Comparison of ENCODE assay signal across 18 mouse cellular contexts in genomic region chr14:27344250-27344990, GRCm38 (mm10).
DNase-seq lines count a peak whose midpoint lies in the region; ATAC-seq and TF ChIP-seq lines count a peak whose summit lies in the region.
"Had no signal": no experiment of that assay in that cellular context is flagged by ENCODE, and none has a peak within 500 bp of the region (broad histone marks: within the 10 kb centered on the region; RNA-seq: fewer than 3 reads in every experiment).

No protein-coding gene starts in this region.

- 81% methylated on average over 4 of the region's 4 CpGs for WGBS in heart, adult 2 months
- 84% methylated on average over 4 of the region's 4 CpGs for WGBS in liver, postnatal 0 days (ENCODE audit: insufficient replicate concordance)
- WGBS in limb, embryonic 10.5 days, result 37% methylated on average over 4 of the region's 4 CpGs

- no peak overlapping the region for H3K4me3 ChIP-seq in heart, adult 2 months
- no peak overlapping the region for H3K4me3 ChIP-seq in liver, postnatal 0 days (ENCODE audit: low read depth, low read length)
- H3K4me3 ChIP-seq in limb, embryonic 10.5 days, result no peak overlapping the region
- H3K4me3 ChIP-seq: embryonic facial prominence, embryonic 13.5 days; midbrain, embryonic 13.5 days had no signal

- DNase-seq in heart, adult 2 months, result no peak
- DNase-seq in heart, adult 9 months (ENCODE audit: low spot score in 2 of 2), result no peak
- DNase-seq in liver, postnatal 0 days, result no peak
- DNase-seq in liver, result no peak
- DNase-seq in limb, embryonic 10.5 days (ENCODE audit: low spot score), result no peak
- no peak for DNase-seq in right cerebral cortex, adult 2 months (ENCODE audit: low spot score in 2 of 2)
- no peak for DNase-seq in cerebellum, adult 11 months
- DNase-seq: adrenal gland, postnatal 10 days; B cell, adult 2 months; cerebellum, adult 18-20 months; cerebellum, postnatal 36 days; gastrocnemius, postnatal 36 days; kidney, postnatal 4 days; thymus, postnatal 4 days had no signal

- H3K27ac ChIP-seq in heart, adult 2 months, result peak overlapping the region; percentile 10
- H3K27ac ChIP-seq in liver, postnatal 0 days (ENCODE audit: low read depth), result peak overlapping the region; percentile 68
- peak overlapping the region; percentile 81 for H3K27ac ChIP-seq in limb, embryonic 10.5 days
- H3K27ac ChIP-seq: embryonic facial prominence, embryonic 13.5 days; liver, embryonic 14.5 days; midbrain, embryonic 13.5 days had no signal

- no peaks in the 10 kb centered on the region for H3K27me3 ChIP-seq in heart, adult 2 months (ENCODE audit: control insufficient read depth, insufficient read depth, low read length)
- H3K27me3 ChIP-seq in liver, postnatal 0 days (ENCODE audit: insufficient read depth, low read length), result no peaks in the 10 kb centered on the region
- no peaks in the 10 kb centered on the region for H3K27me3 ChIP-seq in limb, embryonic 10.5 days (ENCODE audit: low read depth, poor library complexity, severe bottlenecking)
- H3K27me3 ChIP-seq: embryonic facial prominence, embryonic 13.5 days; midbrain, embryonic 13.5 days had no signal

- no peak for TF ChIP-seq EP300 in heart, adult 2 months (IDR thresholded peaks at IDR 0.05; ENCODE audit: insufficient read depth, low read depth, low read length)
- no peak for TF ChIP-seq EP300 in liver, postnatal 0 days (IDR thresholded peaks at IDR 0.05; ENCODE audit: low read depth)

- no peak overlapping the region for H3K4me2 ChIP-seq in liver, postnatal 0 days (ENCODE audit: low read depth, low read length)
- H3K4me2 ChIP-seq: embryonic facial prominence, embryonic 13.5 days; midbrain, embryonic 13.5 days had no signal

- peaks cover 27% of the 10 kb centered on the region for H3K4me1 ChIP-seq in heart, adult 2 months (ENCODE audit: control insufficient read depth, insufficient read depth, low read length)
- H3K4me1 ChIP-seq in liver, postnatal 0 days (ENCODE audit: insufficient read depth), result peaks cover 61% of the 10 kb centered on the region
- peaks cover 30% of the 10 kb centered on the region for H3K4me1 ChIP-seq in limb, embryonic 10.5 days
- H3K4me1 ChIP-seq: embryonic facial prominence, embryonic 13.5 days; midbrain, embryonic 13.5 days had no signal

- TF ChIP-seq CTCF in heart, adult 2 months (IDR thresholded peaks at IDR 0.05), result no peak
- TF ChIP-seq CTCF in liver, postnatal 0 days (IDR thresholded peaks at IDR 0.05; ENCODE audit: low read depth), result no peak

- H3K9me3 ChIP-seq in liver, postnatal 0 days (ENCODE audit: low read length), result no peaks in the 10 kb centered on the region
- no peaks in the 10 kb centered on the region for H3K9me3 ChIP-seq in limb, embryonic 10.5 days (replicated peaks)
- H3K9me3 ChIP-seq: embryonic facial prominence, embryonic 13.5 days; midbrain, embryonic 13.5 days had no signal

- H3K79me2 ChIP-seq in heart, adult 2 months (replicated peaks; ENCODE audit: control insufficient read depth, insufficient read depth, low read length), result peaks cover 2% of the 10 kb centered on the region; the same call in 1 of the 2 replicates

- H3K36me3 ChIP-seq in heart, adult 2 months (ENCODE audit: control insufficient read depth, insufficient read depth, low read length), result peaks cover 31% of the 10 kb centered on the region
- peaks cover 4% of the 10 kb centered on the region; the same call in 1 of the 2 replicates for H3K36me3 ChIP-seq in liver, postnatal 0 days (replicated peaks; ENCODE audit: insufficient read depth, low read length)
- 0 out of 2 replicates have a peak, but pooled peaks cover 5% of the 10 kb centered on the region for H3K36me3 ChIP-seq in limb, embryonic 10.5 days
- H3K36me3 ChIP-seq: embryonic facial prominence, embryonic 13.5 days; midbrain, embryonic 13.5 days had no signal

- ATAC-seq in liver, postnatal 0 days, result no peak
- ATAC-seq: lung, postnatal 0 days; midbrain, embryonic 13.5 days had no signal

- no peak for TF ChIP-seq POLR2A in heart, adult 2 months (IDR thresholded peaks at IDR 0.05; ENCODE audit: insufficient read depth, low read depth, low read length)

- no peak overlapping the region for H3K9ac ChIP-seq in heart, adult 2 months (ENCODE audit: low read depth, low read length)
- no peak overlapping the region for H3K9ac ChIP-seq in liver, postnatal 0 days (replicated peaks)
- H3K9ac ChIP-seq: embryonic facial prominence, embryonic 13.5 days; liver, embryonic 14.5 days; midbrain, embryonic 13.5 days had no signal

- intact Hi-C loops in heart, adult 2 months (cut with DNase I), result loop anchor here (5.0 kb wide), 2 partner anchors 33 to 112 kb away; no protein-coding TSS in a partner anchor

Comparison
In these comparisons a context has a peak if more than half of its experiments do, and no peak if none do; other contexts are left out.
1. H3K27ac ChIP-seq: peak in every context shown above with its lines; median percentile 81 in limb, embryonic 10.5 days; 68 in liver, postnatal 0 days; 10 in heart, adult 2 months.